Mouse (Mus musculus): Measurements from ENCODE around the gene Uggt2. TPM values are rescaled to one million over a fixed set of nuclear protein-coding genes. Genes with fewer than 3 reads are reported as not detected.

The Uggt2 gene
- total RNA-seq, 1 experiment from 2014 or later: 4.0 TPM

DNA sequence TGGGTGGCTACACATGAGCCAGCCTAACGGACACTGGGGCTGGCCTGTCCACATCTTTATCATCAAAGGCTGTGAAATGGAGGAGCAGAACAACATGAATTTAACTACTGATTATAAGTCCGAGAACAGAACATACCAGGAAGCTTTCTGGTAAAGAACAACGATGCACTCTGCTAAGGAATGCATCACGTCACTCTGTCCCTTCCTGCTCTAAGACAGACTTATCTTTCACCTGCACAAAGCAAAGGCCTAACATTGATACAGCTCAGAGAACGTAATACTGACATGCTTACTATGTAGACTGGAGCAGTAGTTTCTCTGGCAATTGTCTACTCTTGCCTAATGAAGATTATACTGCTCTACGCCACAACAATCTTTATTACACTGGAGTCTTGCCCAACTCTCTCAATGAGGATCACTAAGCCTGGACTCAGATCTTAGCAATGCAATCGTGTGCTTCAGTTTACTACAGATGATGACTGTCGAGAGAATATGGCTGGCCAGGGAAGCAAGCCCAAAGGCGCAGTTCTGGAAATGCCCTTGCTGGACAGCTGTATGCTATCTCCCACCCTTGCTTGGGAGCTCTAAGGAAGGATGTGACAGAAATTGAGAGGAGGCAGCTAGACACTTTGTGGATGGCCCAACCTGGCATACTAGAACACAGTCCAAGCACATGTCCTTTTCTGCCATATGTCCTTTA, 103.9 kb downstream of the Uggt2 start:
- no peak for ATAC-seq (replicated peaks in 1 of 2; ENCODE audit: insufficient read depth in 1 of 2, low FRiP score in 2 of 2, low TSS enrichment in 1 of 2, low read depth in 1 of 2, poor library complexity in 2 of 2, severe bottlenecking in 2 of 2)

DNA sequence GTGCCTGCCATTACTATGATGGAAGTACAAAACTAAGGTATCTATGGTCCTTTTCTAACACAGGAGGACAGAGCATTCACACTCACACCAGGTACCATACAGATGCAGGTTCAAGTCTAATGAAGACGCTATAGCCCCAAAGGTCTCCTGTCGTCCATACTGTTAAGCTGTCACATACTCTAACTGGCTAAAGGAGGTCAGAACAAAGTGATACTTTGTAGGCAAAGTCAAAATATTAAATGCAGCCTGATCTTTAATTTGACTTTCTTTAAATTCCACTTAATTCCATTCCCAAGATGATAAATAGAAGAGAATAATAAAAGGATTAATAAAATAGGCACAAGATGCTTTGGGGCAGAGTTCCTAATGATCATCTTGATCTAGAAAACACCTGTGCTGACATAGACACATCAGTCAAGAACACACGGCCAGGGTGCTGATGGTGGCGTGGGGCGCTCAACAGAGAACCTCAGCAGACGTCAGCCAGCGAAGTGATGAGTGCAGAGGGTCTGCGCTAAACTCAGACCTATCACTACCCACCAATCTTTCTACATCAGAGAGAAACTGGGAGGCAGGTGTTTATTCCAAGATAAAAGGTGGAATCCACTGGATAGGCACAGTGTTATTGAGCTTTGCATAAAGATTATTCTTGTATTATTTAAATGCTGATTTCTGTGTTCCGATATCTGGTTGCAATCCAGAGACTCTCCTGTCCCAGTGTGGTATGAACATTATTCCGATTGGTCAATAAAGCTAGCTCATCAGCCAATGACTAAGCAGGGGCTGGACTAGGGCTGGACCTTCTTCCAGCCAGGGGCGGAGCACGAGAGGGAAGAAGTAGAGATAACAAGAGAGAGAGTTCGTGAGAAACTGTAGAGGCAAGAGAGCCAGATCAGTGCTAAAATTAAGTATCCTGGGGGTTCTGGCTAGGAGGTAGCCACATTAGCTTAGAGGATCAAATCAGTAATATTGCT, 111.4 kb downstream of the Uggt2 start:
- peak; percentile 75 to 79 for ATAC-seq (replicated peaks in 1 of 2; ENCODE audit: insufficient read depth in 1 of 2, low FRiP score in 2 of 2, low TSS enrichment in 1 of 2, low read depth in 1 of 2, poor library complexity in 2 of 2, severe bottlenecking in 2 of 2)

DNA sequence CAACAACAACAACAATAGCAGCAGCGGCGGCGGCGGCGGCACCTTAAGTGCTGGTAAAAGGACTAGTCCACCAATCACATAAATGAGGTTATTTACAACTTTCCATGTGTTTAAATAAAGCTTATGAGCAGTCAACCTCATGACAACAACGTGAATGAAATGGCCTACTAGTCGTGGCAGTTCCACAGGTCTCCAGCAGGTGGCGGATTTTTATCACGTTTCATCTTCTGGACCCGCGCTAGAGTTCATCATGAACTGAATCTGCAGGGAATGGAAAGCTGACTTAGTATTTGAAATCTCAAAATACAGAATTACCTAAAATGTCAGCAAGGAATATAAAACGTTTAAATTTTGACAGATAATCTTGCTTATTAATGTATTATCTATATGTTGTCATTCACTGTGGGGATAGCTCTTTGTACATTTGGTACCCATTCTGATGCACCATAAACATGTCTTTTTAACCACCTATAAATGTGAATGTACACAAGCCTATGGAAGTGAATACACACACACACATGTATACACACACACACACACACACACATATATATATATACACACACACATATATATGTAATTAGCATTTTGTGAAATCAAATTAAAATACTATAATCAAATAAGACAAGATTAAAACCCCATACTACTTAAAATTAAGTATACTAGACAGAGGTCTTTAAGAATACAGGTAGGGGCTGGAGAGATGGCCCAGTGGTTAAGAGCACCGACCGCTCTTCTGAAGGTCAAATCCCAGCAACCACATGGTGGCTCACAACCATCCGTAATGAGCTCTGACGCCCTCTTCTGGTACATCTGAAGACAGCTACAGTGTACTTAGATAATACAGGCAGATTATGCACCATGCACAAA, 112.3 kb downstream of the Uggt2 start:
- peak; percentile 39 to 58; a peak in 2 of 4 replicates for ATAC-seq (replicated peaks in 1 of 2; ENCODE audit: insufficient read depth in 1 of 2, low FRiP score in 2 of 2, low TSS enrichment in 1 of 2, low read depth in 1 of 2, poor library complexity in 2 of 2, severe bottlenecking in 2 of 2)

DNA sequence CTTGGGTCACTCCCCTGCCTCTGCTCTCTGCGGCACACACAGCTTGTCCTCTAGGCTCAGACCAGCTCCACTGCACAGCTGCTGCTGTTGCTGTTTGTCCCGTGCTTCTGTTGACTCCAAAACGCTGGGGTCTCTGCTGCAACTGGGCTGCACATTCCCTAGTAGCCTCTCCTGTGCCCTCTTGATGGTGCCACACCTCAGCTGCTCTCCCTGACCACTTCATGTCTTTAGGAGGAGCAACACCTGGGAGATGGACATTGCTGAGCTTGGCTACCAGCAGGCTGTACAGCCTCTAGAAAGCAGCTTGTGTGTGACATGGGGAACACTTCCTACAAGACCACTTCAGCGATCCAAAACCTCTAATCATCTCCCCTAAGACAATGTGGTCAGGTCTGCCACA, 115.1 kb downstream of the Uggt2 start:
- no peak for ATAC-seq (replicated peaks in 1 of 2; ENCODE audit: insufficient read depth in 1 of 2, low FRiP score in 2 of 2, low TSS enrichment in 1 of 2, low read depth in 1 of 2, poor library complexity in 2 of 2, severe bottlenecking in 2 of 2)

DNA sequence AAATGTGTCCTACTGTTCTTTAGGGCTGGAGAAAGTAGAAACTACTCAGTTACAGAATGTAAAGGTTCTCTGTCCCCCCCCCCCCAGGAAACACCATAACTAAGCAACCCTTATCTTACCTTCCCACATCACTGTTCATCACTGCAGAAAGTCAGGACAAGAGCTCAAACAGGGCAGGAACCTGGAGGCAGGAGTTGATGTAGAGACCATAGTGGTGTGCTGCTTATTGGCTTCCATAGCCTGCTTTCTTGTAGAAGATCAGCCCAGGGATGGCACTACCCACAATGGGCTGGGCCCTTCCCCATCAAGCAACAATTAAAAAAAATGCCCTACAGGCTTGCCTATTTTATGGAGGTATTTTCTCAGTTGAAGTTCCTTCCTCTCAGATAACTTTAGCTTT, 115.8 kb downstream of the Uggt2 start:
- no peak for ATAC-seq (replicated peaks in 1 of 2; ENCODE audit: insufficient read depth in 1 of 2, low FRiP score in 2 of 2, low TSS enrichment in 1 of 2, low read depth in 1 of 2, poor library complexity in 2 of 2, severe bottlenecking in 2 of 2)

DNA sequence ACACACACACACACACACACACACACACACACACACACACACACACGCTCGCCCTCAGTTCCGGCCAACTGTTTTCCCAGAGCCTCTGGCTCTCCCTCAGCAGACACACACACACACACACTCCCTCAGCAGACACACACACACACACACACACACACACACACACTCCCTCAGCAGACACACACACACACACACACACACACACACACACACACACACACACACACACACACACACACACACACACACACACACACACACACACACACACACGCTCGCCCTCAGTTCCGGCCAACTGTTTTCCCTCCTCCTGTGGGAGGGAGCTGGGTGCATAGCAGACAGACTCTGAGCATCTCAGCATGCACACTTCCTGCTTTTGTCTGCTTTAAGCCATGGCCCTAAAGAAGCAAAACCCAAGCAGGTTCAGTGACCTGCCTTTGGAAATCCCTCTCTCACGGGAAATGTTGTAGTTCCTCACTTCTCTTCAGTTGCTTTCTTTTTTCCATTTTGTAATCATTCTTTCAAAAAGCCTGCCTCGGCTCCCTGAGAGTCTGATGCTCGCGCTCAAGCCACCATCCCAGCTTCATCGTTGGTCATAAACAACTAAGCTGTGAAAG, 116.7 kb downstream of the Uggt2 start:
- peak; percentile 80 to 89 for ATAC-seq (replicated peaks in 1 of 2; ENCODE audit: insufficient read depth in 1 of 2, low FRiP score in 2 of 2, low TSS enrichment in 1 of 2, low read depth in 1 of 2, poor library complexity in 2 of 2, severe bottlenecking in 2 of 2)

DNA sequence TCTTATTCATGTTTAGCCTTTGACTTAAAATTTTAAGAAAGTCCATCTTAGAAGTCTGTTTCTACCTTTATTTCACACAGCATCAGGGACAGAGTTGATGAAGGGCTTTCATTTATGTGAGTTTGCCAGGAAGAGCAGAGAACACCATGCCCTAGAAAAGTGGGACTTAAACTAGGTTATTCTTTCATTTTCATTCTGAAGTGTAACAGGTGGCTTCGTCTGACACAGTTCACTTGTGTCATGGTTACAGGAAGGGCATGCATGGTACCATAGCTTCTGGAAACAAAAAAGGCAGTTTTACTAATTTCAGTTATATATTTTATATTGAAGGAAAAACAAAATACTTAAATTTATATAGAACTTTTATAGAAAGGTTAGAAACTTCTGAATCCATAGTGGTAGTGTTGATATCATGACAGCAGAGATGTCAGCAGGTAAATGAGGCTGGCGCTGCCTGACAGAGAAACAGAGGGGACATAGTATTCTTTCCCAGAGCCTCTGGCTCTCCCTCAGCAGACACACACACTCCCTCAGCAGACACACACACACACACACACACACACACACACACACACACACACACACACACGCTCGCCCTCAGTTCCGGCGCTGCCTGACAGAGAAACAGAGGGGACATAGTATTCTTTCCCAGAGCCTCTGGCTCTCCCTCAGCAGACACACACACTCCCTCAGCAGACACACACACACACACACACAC, 117.4 kb downstream of the Uggt2 start:
- ATAC-seq (replicated peaks in 1 of 2; ENCODE audit: insufficient read depth in 1 of 2, low FRiP score in 2 of 2, low TSS enrichment in 1 of 2, low read depth in 1 of 2, poor library complexity in 2 of 2, severe bottlenecking in 2 of 2): peak; percentile 26 to 40

DNA sequence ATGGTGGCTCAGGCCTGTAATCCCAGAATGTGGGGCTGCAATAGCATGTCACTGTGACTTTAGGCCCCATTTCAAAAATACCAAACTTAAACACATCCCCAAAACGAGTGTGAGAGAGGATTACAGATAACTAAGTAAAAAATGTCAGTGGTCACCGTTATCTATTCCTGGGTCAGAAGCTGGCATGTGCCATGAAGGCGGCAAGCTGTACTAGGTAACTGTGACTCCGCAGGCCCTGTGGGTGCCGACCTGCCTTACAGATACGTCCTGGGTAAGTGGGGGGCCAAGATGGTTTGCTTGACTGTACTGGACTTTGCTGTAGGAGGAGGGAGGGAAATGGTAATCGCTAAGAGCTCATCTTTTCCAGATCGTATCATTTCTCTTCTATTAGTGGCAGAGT, 118.3 kb downstream of the Uggt2 start:
- no peak for ATAC-seq (replicated peaks in 1 of 2; ENCODE audit: insufficient read depth in 1 of 2, low FRiP score in 2 of 2, low TSS enrichment in 1 of 2, low read depth in 1 of 2, poor library complexity in 2 of 2, severe bottlenecking in 2 of 2)

DNA sequence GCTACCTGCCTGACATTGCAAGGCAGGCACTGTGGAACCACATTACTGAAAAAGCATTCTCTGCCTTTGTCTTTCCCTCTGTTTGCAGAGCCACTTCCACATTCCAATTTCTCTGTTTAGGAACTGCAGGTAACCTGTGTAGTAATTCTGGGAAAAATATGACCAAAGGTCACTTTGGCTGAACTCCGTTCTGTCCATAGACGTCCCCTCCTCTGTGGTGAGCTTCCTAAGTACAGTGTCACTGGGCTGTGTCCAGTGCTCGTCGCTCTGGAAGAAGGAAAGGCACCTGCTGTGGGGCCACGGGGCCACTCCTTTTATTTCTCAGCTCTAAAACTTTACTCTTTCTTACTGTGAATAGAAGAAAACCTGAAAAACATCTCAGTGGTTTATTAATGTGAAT, 118.9 kb downstream of the Uggt2 start:
- no peak for ATAC-seq (replicated peaks in 1 of 2; ENCODE audit: insufficient read depth in 1 of 2, low FRiP score in 2 of 2, low TSS enrichment in 1 of 2, low read depth in 1 of 2, poor library complexity in 2 of 2, severe bottlenecking in 2 of 2)

DNA sequence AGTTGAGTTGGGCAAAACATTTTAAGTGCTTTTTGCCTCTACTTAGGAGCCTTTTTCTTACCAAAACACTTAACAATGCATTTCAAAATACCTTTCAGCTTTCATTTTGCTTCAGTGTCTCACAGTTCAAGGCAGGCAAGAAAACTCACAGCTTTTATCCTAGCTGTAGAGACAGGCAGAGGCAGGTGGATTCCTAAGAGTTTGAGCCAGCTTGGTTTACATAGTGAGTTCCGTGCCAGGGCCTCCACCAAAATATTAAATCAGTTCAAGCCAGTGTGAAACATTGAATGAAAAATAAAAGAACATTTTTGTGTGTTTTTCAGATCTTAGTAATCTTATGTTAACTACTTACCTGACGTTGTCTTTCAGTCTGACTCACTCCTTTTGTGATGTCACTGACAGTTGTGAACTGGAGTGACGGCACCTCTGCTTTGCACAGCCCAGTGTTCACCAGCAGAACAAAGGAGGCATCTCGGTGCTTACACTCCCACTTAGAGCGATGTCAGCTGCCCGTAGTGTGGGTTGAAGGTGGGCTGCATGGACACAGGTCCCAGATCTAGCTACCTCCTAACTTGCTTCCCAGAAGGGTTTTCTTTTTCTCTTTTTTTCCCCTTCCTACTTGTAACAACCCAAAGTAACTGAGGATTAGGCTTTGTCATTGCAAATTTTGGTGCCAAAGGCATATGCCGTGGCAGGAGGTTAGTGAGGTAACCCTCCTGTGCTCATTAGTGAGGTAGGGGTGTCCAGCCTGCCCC, 119.5 kb downstream of the Uggt2 start:
- ATAC-seq (replicated peaks in 1 of 2; ENCODE audit: insufficient read depth in 1 of 2, low FRiP score in 2 of 2, low TSS enrichment in 1 of 2, low read depth in 1 of 2, poor library complexity in 2 of 2, severe bottlenecking in 2 of 2): no peak

DNA sequence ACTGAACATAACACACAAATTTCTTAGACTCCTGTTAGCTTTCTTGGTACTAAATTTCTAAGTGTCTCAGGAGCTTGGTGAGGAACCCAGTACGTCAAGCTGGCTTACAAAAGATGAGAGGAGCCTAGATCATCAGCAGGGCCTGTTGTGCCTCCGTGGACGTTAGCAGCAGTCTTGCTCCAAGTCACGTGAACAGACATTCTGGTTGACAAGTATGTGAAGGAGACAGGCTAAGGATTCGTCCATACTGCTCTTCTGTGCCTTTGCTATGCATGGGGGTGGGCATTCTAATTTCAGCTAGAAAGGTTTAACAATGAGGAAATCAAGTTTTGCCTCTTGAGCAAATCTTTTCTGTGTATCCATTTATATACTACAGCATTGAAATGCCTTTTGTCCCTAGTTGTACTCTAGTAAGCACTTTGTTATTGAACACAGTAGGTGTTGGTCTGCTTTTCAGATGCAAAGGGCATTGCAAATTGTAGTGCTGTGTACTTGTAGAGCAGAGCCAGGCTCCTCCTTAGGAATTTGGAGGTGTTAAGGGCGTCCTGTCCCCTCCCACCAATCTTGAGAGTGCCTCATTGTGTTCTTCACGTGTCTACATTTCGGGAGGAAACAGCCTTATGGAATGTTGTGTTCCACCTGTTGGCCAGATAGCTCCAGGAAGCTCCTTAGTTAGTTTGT, 122.0 kb downstream of the Uggt2 start:
- ATAC-seq (replicated peaks in 1 of 2; ENCODE audit: insufficient read depth in 1 of 2, low FRiP score in 2 of 2, low TSS enrichment in 1 of 2, low read depth in 1 of 2, poor library complexity in 2 of 2, severe bottlenecking in 2 of 2): no peak

DNA sequence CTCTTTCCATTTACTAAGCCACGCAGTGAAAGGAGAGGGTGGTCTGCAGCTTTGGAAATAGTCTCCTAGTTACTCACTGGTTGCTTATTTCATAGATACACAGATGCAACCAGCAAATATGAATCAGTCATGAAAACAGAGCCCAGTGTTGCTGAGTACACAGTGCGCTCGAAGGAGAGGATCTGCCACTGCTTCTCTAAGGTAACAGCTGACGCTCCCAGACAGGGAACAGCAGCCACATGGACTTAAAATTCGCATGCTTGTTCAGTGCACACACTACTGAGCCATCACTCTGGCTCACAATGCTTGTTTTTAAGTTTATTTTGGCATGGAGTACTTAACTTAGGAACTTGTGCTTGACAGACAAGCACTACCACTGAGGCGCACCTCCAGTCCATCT, 127.0 kb downstream of the Uggt2 start:
- no peak for ATAC-seq (replicated peaks in 1 of 2; ENCODE audit: insufficient read depth in 1 of 2, low FRiP score in 2 of 2, low TSS enrichment in 1 of 2, low read depth in 1 of 2, poor library complexity in 2 of 2, severe bottlenecking in 2 of 2)

DNA sequence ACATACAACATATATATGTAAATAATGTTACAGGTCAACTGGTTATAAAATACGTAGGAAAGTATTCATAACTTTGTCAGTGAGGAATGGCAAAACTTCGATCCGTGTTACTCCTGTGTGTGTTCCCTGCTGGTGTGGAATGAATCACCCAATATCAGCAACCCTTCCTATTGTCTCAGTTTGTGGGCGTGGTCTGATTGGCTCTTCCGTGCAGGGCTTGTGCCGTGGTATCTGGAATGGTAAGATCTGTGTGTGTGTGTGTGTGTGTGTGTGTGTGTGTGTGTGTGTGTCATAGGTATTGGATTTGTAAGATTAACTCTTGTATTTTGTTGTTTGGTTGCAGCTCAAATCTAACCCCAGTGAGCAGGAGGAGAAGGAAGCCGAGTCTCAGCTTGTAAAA, 131.6 kb downstream of the Uggt2 start:
- no peak for ATAC-seq (replicated peaks in 1 of 2; ENCODE audit: insufficient read depth in 1 of 2, low FRiP score in 2 of 2, low TSS enrichment in 1 of 2, low read depth in 1 of 2, poor library complexity in 2 of 2, severe bottlenecking in 2 of 2)

DNA sequence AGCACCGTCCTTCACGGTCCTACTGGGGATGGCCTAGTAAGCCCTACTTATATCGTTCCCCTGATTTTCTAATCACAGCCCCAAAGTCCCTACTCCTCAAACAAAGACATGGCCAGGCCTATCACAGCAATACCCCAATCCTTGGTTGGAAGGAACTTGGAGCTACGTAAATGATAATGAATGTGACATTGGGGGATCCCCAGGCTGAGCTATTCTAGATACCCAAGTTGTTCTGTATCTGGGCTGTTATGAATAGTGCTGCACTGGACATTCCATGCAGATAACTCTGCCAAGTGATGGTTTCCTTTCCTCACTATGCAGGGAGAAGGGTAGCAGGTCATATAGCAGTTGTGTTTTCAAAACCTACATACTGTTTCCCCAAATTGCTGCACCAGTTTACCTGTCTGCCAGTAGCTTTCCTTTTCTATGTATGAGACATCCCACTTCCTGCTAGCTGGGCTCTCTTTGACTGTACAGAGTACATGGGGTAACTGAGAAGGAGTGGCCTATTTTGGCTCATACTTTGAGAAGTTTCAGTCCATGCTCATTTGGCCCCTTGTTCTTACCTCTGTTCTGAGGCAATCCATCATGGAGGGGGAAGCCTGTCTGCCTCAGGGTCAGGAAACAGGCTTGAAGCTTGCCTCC, 133.8 kb downstream of the Uggt2 start:
- no peak for ATAC-seq (replicated peaks in 1 of 2; ENCODE audit: insufficient read depth in 1 of 2, low FRiP score in 2 of 2, low TSS enrichment in 1 of 2, low read depth in 1 of 2, poor library complexity in 2 of 2, severe bottlenecking in 2 of 2)

DNA sequence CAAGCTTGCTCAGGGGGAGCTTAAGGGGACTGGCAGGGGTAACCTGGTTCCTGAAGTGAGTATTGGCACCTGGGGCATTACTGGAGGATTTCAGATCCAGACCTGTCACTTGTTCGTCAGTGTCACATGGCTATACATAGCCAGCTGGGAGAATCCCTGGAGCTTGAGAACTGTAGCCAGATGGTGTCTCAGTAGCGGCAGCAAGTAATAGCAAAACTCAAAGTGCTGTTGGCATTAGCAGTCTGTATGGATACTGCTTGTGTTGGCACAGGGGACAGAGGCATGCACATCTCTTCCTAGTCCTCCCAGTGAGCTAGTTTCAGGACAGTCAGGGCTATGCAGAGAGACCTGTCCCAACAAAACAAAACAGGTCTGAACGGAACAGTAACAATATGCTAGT, 141.2 kb downstream of the Uggt2 start:
- no peak for ATAC-seq (replicated peaks in 1 of 2; ENCODE audit: insufficient read depth in 1 of 2, low FRiP score in 2 of 2, low TSS enrichment in 1 of 2, low read depth in 1 of 2, poor library complexity in 2 of 2, severe bottlenecking in 2 of 2)

Data from hematopoietic stem cell, adult 5-6 weeks (primary cell).